In genomic region chr11:35775606-35776005, GRCm38 (mm10) we compare ENCODE assay signal across 18 mouse cellular contexts. TPM values are rescaled to one million over a fixed set of nuclear protein-coding genes. Genes with fewer than 3 reads are reported as not detected.
DNase-seq lines count a peak whose midpoint lies in the region.
"Had no signal": no experiment of that assay in that cellular context is flagged by ENCODE, and none has a peak within 500 bp of the region (broad histone marks: within the 10 kb centered on the region; RNA-seq: fewer than 3 reads in every experiment).

No protein-coding gene starts in this region.

- intact Hi-C loops in heart, postnatal 10 days (cut with DNase I) = loop anchor here (5.0 kb wide), 1 partner anchor 933 kb away; no protein-coding TSS in a partner anchor

- peak; percentile 30 for DNase-seq in heart, adult 11 months
- no peak for DNase-seq in heart, postnatal 10 days
- DNase-seq in kidney, adult 9 months = peak; percentile 53
- no peak for DNase-seq in kidney, postnatal 14 days
- peak; percentile 46 for DNase-seq in Muller cell, postnatal 12 days (ENCODE audit: inconsistent ontology term)
- DNase-seq: adrenal gland, adult 2 months; adrenal gland, postnatal 10 days; adrenal gland, postnatal 25 days; B cell, adult 2 months; cerebellum, adult 11 months; cerebellum, adult 18-20 months; cerebellum, adult 8-10 months; cerebellum, adult 9-11 months; cerebellum, postnatal 14 days; cerebellum, postnatal 36 days; embryo, embryonic 11 days had no signal

RNA-seq across cellular contexts. Expression of gene Pank3, which starts 6.3 kb away (rescaled TPM):
- 10 to 100 TPM; 29.3 to 31.3 TPM for total RNA-seq in heart, postnatal 10 days (2021)

RNA-seq across cellular contexts. Expression of gene Fbll1, which starts 23.1 kb away (rescaled TPM):
- total RNA-seq in heart, postnatal 10 days (2021) = not detected
- total RNA-seq: adrenal gland, adult 2 months; CH12.LX; common myeloid progenitor, adult 5-6 weeks had no signal

RNA-seq across cellular contexts. Expression of gene Rars, which starts 58.7 kb away (rescaled TPM):
- 10 to 100 TPM; 40.9 to 41.5 TPM for total RNA-seq in heart, postnatal 10 days (2021)

Comparison
In these comparisons a context has a peak if more than half of its experiments do, and no peak if none do; other contexts are left out.
1. DNase-seq: peak in heart, adult 11 months (single experiment), kidney, adult 9 months (single experiment) and Muller cell, postnatal 12 days (single experiment); none in heart, postnatal 10 days (0 of 2) and kidney, postnatal 14 days (single experiment).